Mouse (Mus musculus) layer of hippocampus, adult 9-10 months (tissue): Measurements from ENCODE around the gene Atp6v0e.

Source experiments
- DNase-seq: peaks from one replicate; pipeline ENCODE4 v3.0.0; 2022; ENCODE audit warnings: low spot score

Gene Atp6v0e

GRCm38 (mm10) chr17:26640286-26640740 is 22.7 kb upstream of the Atp6v0e start:
- no peak for DNase-seq

- no peak for DNase-seq
Observed at GRCm38 (mm10) chr17:26643456-26643855, 19.6 kb upstream of the Atp6v0e start.

GRCm38 (mm10) chr17:26643993-26644392 is 19.0 kb upstream of the Atp6v0e start:
- no peak for DNase-seq

- DNase-seq: no peak
Observed at GRCm38 (mm10) chr17:26644509-26645410, 18.3 kb upstream of the Atp6v0e start.

- no peak for DNase-seq
Observed at GRCm38 (mm10) chr17:26645411-26645854, 17.6 kb upstream of the Atp6v0e start.

- DNase-seq: no peak
Observed at GRCm38 (mm10) chr17:26647283-26647682, 15.7 kb upstream of the Atp6v0e start.

GRCm38 (mm10) chr17:26649565-26649964 is 13.5 kb upstream of the Atp6v0e start:
- DNase-seq: no peak

- no peak for DNase-seq
Observed at GRCm38 (mm10) chr17:26650451-26651363, 12.3 kb upstream of the Atp6v0e start.

- DNase-seq: no peak
Observed at GRCm38 (mm10) chr17:26658854-26659572, 4.0 kb upstream of the Atp6v0e start.

GRCm38 (mm10) chr17:26659573-26659915 is 3.5 kb upstream of the Atp6v0e start:
- no peak for DNase-seq

GRCm38 (mm10) chr17:26660192-26660912 is 2.7 kb upstream of the Atp6v0e start:
- peak; percentile 79 for DNase-seq

- DNase-seq: no peak
Observed at GRCm38 (mm10) chr17:26662204-26662603, 827 bp upstream of the Atp6v0e start.

GRCm38 (mm10) chr17:26665600-26665999 is 2.6 kb downstream of the Atp6v0e start:
- DNase-seq: no peak

- DNase-seq: no peak
Observed at GRCm38 (mm10) chr17:26671268-26671667, 8.2 kb downstream of the Atp6v0e start.

- DNase-seq: no peak
Observed at GRCm38 (mm10) chr17:26675845-26676244, 12.8 kb downstream of the Atp6v0e start.

- DNase-seq: peak; percentile 71
Observed at GRCm38 (mm10) chr17:26676252-26676615, 13.2 kb downstream of the Atp6v0e start.

- no peak for DNase-seq
Observed at GRCm38 (mm10) chr17:26676616-26677376, 13.8 kb downstream of the Atp6v0e start.

- DNase-seq: no peak
Observed at GRCm38 (mm10) chr17:26677711-26678637, 14.9 kb downstream of the Atp6v0e start.

GRCm38 (mm10) chr17:26681276-26681675 is 18.2 kb downstream of the Atp6v0e start:
- DNase-seq: no peak
